ENCODE assay signal across 8 mouse cellular contexts in genomic region chr1:93634481-93634891, GRCm38 (mm10). TPM values are rescaled to one million over a fixed set of nuclear protein-coding genes. Genes with fewer than 3 reads are reported as not detected.
DNase-seq lines count a peak whose midpoint lies in the region; ATAC-seq and TF ChIP-seq lines count a peak whose summit lies in the region.

No protein-coding gene starts in this region.

- no peak for DNase-seq in CH12.LX (ENCODE audit: extremely low read depth)
- peak; percentile 55 to 63 for DNase-seq in adrenal gland, postnatal 36 days
- peak; percentile 32 for DNase-seq in hindbrain, embryonic 10.5 days (ENCODE audit: low spot score)
- peak; percentile 41 for DNase-seq in layer of hippocampus, adult 9-10 months (ENCODE audit: low spot score)
- DNase-seq in lung, embryonic 14.5 days = peak; percentile 65
- peak; percentile 53 for DNase-seq in retina, postnatal 1 day
- no peak for DNase-seq in spleen, postnatal 4 days (ENCODE audit: low spot score in 2 of 2)

- H3K4me2 ChIP-seq in CH12.LX (ENCODE audit: insufficient read depth, low read depth, poor library complexity, severe bottlenecking) = peak overlapping the region; percentile 89
- peak overlapping the region; percentile 89 for H3K4me2 ChIP-seq in forebrain, embryonic 15.5 days (replicated peaks)
- H3K4me2 ChIP-seq in lung, embryonic 14.5 days = peak overlapping the region; percentile 90

- H3K9me3 ChIP-seq in CH12.LX (replicated peaks; ENCODE audit: low read length) = no peaks in the 10 kb centered on the region
- no peaks in the 10 kb centered on the region for H3K9me3 ChIP-seq in forebrain, embryonic 15.5 days
- H3K9me3 ChIP-seq in hindbrain, embryonic 10.5 days = no peaks in the 10 kb centered on the region
- no peaks in the 10 kb centered on the region for H3K9me3 ChIP-seq in lung, embryonic 14.5 days (ENCODE audit: low read depth, low read length)

- H3K4me3 ChIP-seq in CH12.LX (replicated peaks in 1 of 3; ENCODE audit: low read depth in 2 of 3, low read length in 2 of 3, poor library complexity in 1 of 3) = peak overlapping the region; percentile 80 to 98 (median 88)
- H3K4me3 ChIP-seq in forebrain, embryonic 15.5 days = peak overlapping the region; percentile 79
- peak overlapping the region; percentile 94 for H3K4me3 ChIP-seq in hindbrain, embryonic 10.5 days
- peak overlapping the region; percentile 96 for H3K4me3 ChIP-seq in lung, embryonic 14.5 days (ENCODE audit: low read depth, low read length)

- no peak for TF ChIP-seq POLR2A in CH12.LX (IDR thresholded peaks at IDR 0.05; ENCODE audit: low read depth, low read length)

- peak overlapping the region; percentile 71 for H3K9ac ChIP-seq in CH12.LX (ENCODE audit: insufficient read depth, low read depth)
- H3K9ac ChIP-seq in forebrain, embryonic 15.5 days (replicated peaks) = peak overlapping the region; percentile 97
- H3K9ac ChIP-seq in lung, embryonic 14.5 days = peak overlapping the region; percentile 87

- H3K79me2 ChIP-seq in CH12.LX (replicated peaks; ENCODE audit: control insufficient read depth, extremely low read depth, insufficient read depth, poor library complexity, severe bottlenecking) = peaks cover 15% of the 10 kb centered on the region; the same call in 1 of the 2 replicates

- no peak for TF ChIP-seq CTCF in CH12.LX (conservative IDR thresholded peaks at IDR 0.05 in 1 of 2, IDR thresholded peaks at IDR 0.05 in 1 of 2; ENCODE audit: low read depth in 2 of 2, low read length in 2 of 2)
- TF ChIP-seq CTCF in lung, embryonic 14.5 days (IDR thresholded peaks at IDR 0.05; ENCODE audit: low read depth) = no peak

- no peak for TF ChIP-seq RAD21 in CH12.LX (IDR thresholded peaks at IDR 0.05; ENCODE audit: low read depth, low read length)

- peaks cover 4 to 26% of the 10 kb centered on the region in 2 experiments for H3K4me1 ChIP-seq in CH12.LX (ENCODE audit: control insufficient read depth in 1 of 2, insufficient read depth in 2 of 2)
- peaks cover 26% of the 10 kb centered on the region for H3K4me1 ChIP-seq in forebrain, embryonic 15.5 days
- peaks cover 24% of the 10 kb centered on the region for H3K4me1 ChIP-seq in hindbrain, embryonic 10.5 days (replicated peaks)
- H3K4me1 ChIP-seq in lung, embryonic 14.5 days (ENCODE audit: insufficient read depth) = peaks cover 6% of the 10 kb centered on the region; the same call in 1 of the 2 replicates

- no peak overlapping the region for H3K27ac ChIP-seq in CH12.LX (ENCODE audit: insufficient read depth, low read depth)
- peak overlapping the region; percentile 92 for H3K27ac ChIP-seq in forebrain, embryonic 15.5 days (replicated peaks)
- H3K27ac ChIP-seq in hindbrain, embryonic 10.5 days = peak overlapping the region; percentile 95
- peak overlapping the region; percentile 90 for H3K27ac ChIP-seq in lung, embryonic 14.5 days (ENCODE audit: low read depth)

- peaks cover 0 to 31% of the 10 kb centered on the region in 2 experiments for H3K36me3 ChIP-seq in CH12.LX (replicated peaks in 1 of 2; ENCODE audit: control insufficient read depth in 1 of 2, insufficient read depth in 1 of 2, low read length in 1 of 2)
- no peaks in the 10 kb centered on the region for H3K36me3 ChIP-seq in forebrain, embryonic 15.5 days
- H3K36me3 ChIP-seq in hindbrain, embryonic 10.5 days = peaks cover 28% of the 10 kb centered on the region
- H3K36me3 ChIP-seq in lung, embryonic 14.5 days (ENCODE audit: insufficient read depth) = peaks cover 23% of the 10 kb centered on the region; the same call in 1 of the 2 replicates

- ATAC-seq in forebrain, embryonic 15.5 days (replicated peaks) = no peak
- peak; percentile 7; the same call in 1 of the 2 replicates for ATAC-seq in lung, embryonic 14.5 days (ENCODE audit: insufficient read depth)

- dilution Hi-C loops in CH12.LX (cut with MboI; ENCODE audit: extremely low pct_ligation_motif_present, extremely low pct_unique_long_range_greater_than_20kb, low sequenced_read_pairs) = no loop called here

- 4% methylated on average over 6 of the region's 6 CpGs for WGBS in forebrain, embryonic 15.5 days
- 20% methylated on average over 6 of the region's 6 CpGs for WGBS in hindbrain, embryonic 10.5 days
- 2% methylated on average over 6 of the region's 6 CpGs for WGBS in lung, embryonic 14.5 days

- TF ChIP-seq EP300 in CH12.LX (IDR thresholded peaks at IDR 0.05; ENCODE audit: low read length) = no peak

- no peaks in the 10 kb centered on the region for H3K27me3 ChIP-seq in CH12.LX (replicated peaks)
- H3K27me3 ChIP-seq in forebrain, embryonic 15.5 days = no peaks in the 10 kb centered on the region
- no peaks in the 10 kb centered on the region for H3K27me3 ChIP-seq in hindbrain, embryonic 10.5 days (ENCODE audit: insufficient read depth, poor library complexity, severe bottlenecking)
- H3K27me3 ChIP-seq in lung, embryonic 14.5 days (ENCODE audit: insufficient read depth, low read length) = no peaks in the 10 kb centered on the region

- in situ Hi-C loops in CH12.LX (cut with MboI; ENCODE audit: low pct_ligation_motif_present, low pct_unique_long_range_greater_than_20kb, low sequenced_read_pairs) = no loop called here

TF ChIP-seq in CH12.LX, 34 proteins besides CTCF, POLR2A, EP300 and RAD21:
- TF ChIP-seq MAFK (IDR thresholded peaks at IDR 0.05; ENCODE audit: insufficient replicate concordance, low read length) = no peak
- TF ChIP-seq SIN3A (IDR thresholded peaks at IDR 0.05; ENCODE audit: low read length) = no peak
- TF ChIP-seq UBTF (IDR thresholded peaks at IDR 0.05; ENCODE audit: low read depth, low read length) = no peak
- TF ChIP-seq POLR2AphosphoS2 (IDR thresholded peaks at IDR 0.05; ENCODE audit: low read depth, low read length) = no peak
- no peak for TF ChIP-seq ELF1 (IDR thresholded peaks at IDR 0.05; ENCODE audit: low read depth, low read length)
- no peak for TF ChIP-seq CHD1 (IDR thresholded peaks at IDR 0.05; ENCODE audit: low read depth, low read length)
- TF ChIP-seq ZMIZ1 (IDR thresholded peaks at IDR 0.05; ENCODE audit: low read depth, low read length) = no peak
- no peak for TF ChIP-seq NRF1 (IDR thresholded peaks at IDR 0.05; ENCODE audit: low read depth, low read length)
- no peak for TF ChIP-seq CHD2 (IDR thresholded peaks at IDR 0.05; ENCODE audit: low read length)
TF ChIP-seq in CH12.LX: peak in this region for 0.

RNA-seq across cellular contexts. Expression of gene Stk25, which starts 24.0 kb away (rescaled TPM):
- total RNA-seq in CH12.LX (2012; rRNA removed) (34.9 and 45.1 TPM in 2 replicates), CH12.LX (2014; rRNA removed) (32.0 and 35.8 TPM in 2 replicates)
- 24.9 and 31.1 TPM in 2 replicates for polyA plus RNA-seq in CH12.LX (2012; ENCODE audit: insufficient read length, low read depth)
- 100 to 1,000 TPM; 127 to 129 TPM for total RNA-seq in adrenal gland, postnatal 36 days (2021)
- polyA plus RNA-seq in forebrain, embryonic 15.5 days (2015; fragmentation: Nextera tagmentation; extraction: Ambion mirVana) = 297 and 299 TPM in 2 replicates
- polyA plus RNA-seq in hindbrain, embryonic 10.5 days (2016; fragmentation: Nextera tagmentation; extraction: Ambion mirVana) = 177 and 215 TPM in 2 replicates
- 180 and 181 TPM in 2 replicates for polyA plus RNA-seq in lung, embryonic 14.5 days (2014; fragmentation: Nextera tagmentation; extraction: Ambion mirVana)

RNA-seq across cellular contexts. Expression of gene Bok, which starts 51.0 kb away (rescaled TPM):
- 0.08 and 0.17 TPM in 2 replicates for total RNA-seq in CH12.LX (2012; rRNA removed)
- total RNA-seq in CH12.LX (2014; rRNA removed) = not detected in 2 replicates
- not detected in 2 replicates for polyA plus RNA-seq in CH12.LX (2012; ENCODE audit: insufficient read length, low read depth)
- 10 to 100 TPM; 10.9 to 13.1 TPM for total RNA-seq in adrenal gland, postnatal 36 days (2021)
- polyA plus RNA-seq in forebrain, embryonic 15.5 days (2015; fragmentation: Nextera tagmentation; extraction: Ambion mirVana) = 95.8 and 96.3 TPM in 2 replicates
- polyA plus RNA-seq in hindbrain, embryonic 10.5 days (2016; fragmentation: Nextera tagmentation; extraction: Ambion mirVana) = 38.7 and 41.6 TPM in 2 replicates
- 81.4 and 90.1 TPM in 2 replicates for polyA plus RNA-seq in lung, embryonic 14.5 days (2014; fragmentation: Nextera tagmentation; extraction: Ambion mirVana)

Comparison
In these comparisons a context has a peak if more than half of its experiments do, and no peak if none do; other contexts are left out.
1. DNase-seq: peak in adrenal gland, postnatal 36 days (2 of 2), hindbrain, embryonic 10.5 days (single experiment), layer of hippocampus, adult 9-10 months (single experiment), lung, embryonic 14.5 days (single experiment) and retina, postnatal 1 day (single experiment); none in CH12.LX (single experiment) and spleen, postnatal 4 days (0 of 2).
2. RNA of gene Bok, which starts 51.0 kb away (polyA plus RNA-seq): 95.8 to 96.3 TPM in forebrain, embryonic 15.5 days, 81.4 to 90.1 TPM in lung, embryonic 14.5 days and 38.7 to 41.6 TPM in hindbrain, embryonic 10.5 days; not detected in CH12.LX; every median in the first group is over 10 times any median in the second.
3. Peak in every context shown above with its lines, with median percentiles within 50 percentile points of each other: H3K4me2 ChIP-seq, H3K4me3 ChIP-seq and H3K9ac ChIP-seq.